Mouse (Mus musculus): ENCODE results near the gene Ranbp6. TPM values are rescaled to one million over a fixed set of nuclear protein-coding genes. Genes with fewer than 3 reads are reported as not detected.
A peak's percentile ranks its signal among the peaks of the same experiment; 100 is the strongest.

The Ranbp6 gene
- polyA plus RNA-seq, 1 experiment = 1.2 TPM

GRCm38 (mm10) chr19:29805101-29805916 lies 7.5 kb downstream of the Ranbp6 start:
- H3K79me2 ChIP-seq (ENCODE audit: control insufficient read depth, insufficient read depth) = peaks cover 49% of the 10 kb centered on the region
- peaks cover 3% of the 10 kb centered on the region for H3K36me3 ChIP-seq (ENCODE audit: control insufficient read depth, insufficient read depth)
- H3ac ChIP-seq (ENCODE audit: control insufficient read depth, insufficient read length, low read depth) = peak overlapping the region; percentile 87
- peaks cover 12% of the 10 kb centered on the region for H3K79me3 ChIP-seq (ENCODE audit: low read depth)
- H3K27me3 ChIP-seq (ENCODE audit: control insufficient read depth, insufficient read depth, insufficient read length) = no peaks in the 10 kb centered on the region
- peak overlapping the region; percentile 67 for H3K4me3 ChIP-seq (ENCODE audit: insufficient read depth, poor library complexity, severe bottlenecking)
- TF ChIP-seq USF1 (IDR thresholded peaks at IDR 0.05; ENCODE audit: low read depth) = peak; percentile 31
- TF ChIP-seq MAX (IDR thresholded peaks at IDR 0.05) = no peak

- H3ac ChIP-seq (ENCODE audit: control insufficient read depth, insufficient read length, low read depth) = no peak overlapping the region
- peaks cover 12% of the 10 kb centered on the region for H3K79me3 ChIP-seq (ENCODE audit: low read depth)
- no peaks in the 10 kb centered on the region for H3K27me3 ChIP-seq (ENCODE audit: control insufficient read depth, insufficient read depth, insufficient read length)
- H3K79me2 ChIP-seq (ENCODE audit: control insufficient read depth, insufficient read depth) = peaks cover 56% of the 10 kb centered on the region
- H3K4me3 ChIP-seq (ENCODE audit: insufficient read depth, poor library complexity, severe bottlenecking) = no peak overlapping the region
- TF ChIP-seq MYOG (IDR thresholded peaks at IDR 0.05; ENCODE audit: control insufficient read depth, extremely low read depth, insufficient read length) = no peak
- TF ChIP-seq CTCF (IDR thresholded peaks at IDR 0.05; ENCODE audit: control insufficient read depth, insufficient read depth, insufficient read length) = no peak
- no peak for TF ChIP-seq FOSL1 (IDR thresholded peaks at IDR 0.05; ENCODE audit: insufficient read depth, low read length, poor library complexity, severe bottlenecking)
- no peak for TF ChIP-seq MAX (IDR thresholded peaks at IDR 0.05)
- no peak for TF ChIP-seq USF1 (IDR thresholded peaks at IDR 0.05; ENCODE audit: low read depth)
- no peak for TF ChIP-seq CEBPB (IDR thresholded peaks at IDR 0.05; ENCODE audit: low read depth)
- no peak for TF ChIP-seq MYOD1 (IDR thresholded peaks at IDR 0.05; ENCODE audit: control insufficient read depth, insufficient read length, low read depth)
- H3K36me3 ChIP-seq (ENCODE audit: control insufficient read depth, insufficient read depth) = no peaks in the 10 kb centered on the region
Observed at GRCm38 (mm10) chr19:29803946-29804345, 8.8 kb downstream of the Ranbp6 start.

- TF ChIP-seq MAX (IDR thresholded peaks at IDR 0.05) (no peak), MYOG (IDR thresholded peaks at IDR 0.05; ENCODE audit: control insufficient read depth, extremely low read depth, insufficient read length) (no peak), CEBPB (IDR thresholded peaks at IDR 0.05; ENCODE audit: low read depth) (no peak), MYOD1 (IDR thresholded peaks at IDR 0.05; ENCODE audit: control insufficient read depth, insufficient read length, low read depth) (no peak), USF1 (IDR thresholded peaks at IDR 0.05; ENCODE audit: low read depth) (no peak)
- peaks cover 7% of the 10 kb centered on the region for H3K79me3 ChIP-seq (ENCODE audit: low read depth)
- H3K27me3 ChIP-seq (ENCODE audit: control insufficient read depth, insufficient read depth, insufficient read length) = no peaks in the 10 kb centered on the region
- no peaks in the 10 kb centered on the region for H3K36me3 ChIP-seq (ENCODE audit: control insufficient read depth, insufficient read depth)
- no peak overlapping the region for H3K4me3 ChIP-seq (ENCODE audit: insufficient read depth, poor library complexity, severe bottlenecking)
- peaks cover 42% of the 10 kb centered on the region for H3K79me2 ChIP-seq (ENCODE audit: control insufficient read depth, insufficient read depth)
- H3ac ChIP-seq (ENCODE audit: control insufficient read depth, insufficient read length, low read depth) = no peak overlapping the region
Observed at GRCm38 (mm10) chr19:29797371-29797770, 15.4 kb downstream of the Ranbp6 start.

- no peak overlapping the region for H3K4me3 ChIP-seq (ENCODE audit: insufficient read depth, poor library complexity, severe bottlenecking)
- peaks cover 6% of the 10 kb centered on the region for H3K79me2 ChIP-seq (ENCODE audit: control insufficient read depth, insufficient read depth)
- no peaks in the 10 kb centered on the region for H3K36me3 ChIP-seq (ENCODE audit: control insufficient read depth, insufficient read depth)
- H3ac ChIP-seq (ENCODE audit: control insufficient read depth, insufficient read length, low read depth) = no peak overlapping the region
- TF ChIP-seq MAX (IDR thresholded peaks at IDR 0.05) (no peak), USF1 (IDR thresholded peaks at IDR 0.05; ENCODE audit: low read depth) (no peak), MYOD1 (IDR thresholded peaks at IDR 0.05; ENCODE audit: control insufficient read depth, insufficient read length, low read depth) (no peak), CEBPB (IDR thresholded peaks at IDR 0.05; ENCODE audit: low read depth) (no peak), MYOG (IDR thresholded peaks at IDR 0.05; ENCODE audit: control insufficient read depth, extremely low read depth, insufficient read length) (no peak), FOSL1 (IDR thresholded peaks at IDR 0.05; ENCODE audit: insufficient read depth, low read length, poor library complexity, severe bottlenecking) (no peak), CTCF (IDR thresholded peaks at IDR 0.05; ENCODE audit: control insufficient read depth, insufficient read depth, insufficient read length) (no peak)
- no peaks in the 10 kb centered on the region for H3K27me3 ChIP-seq (ENCODE audit: control insufficient read depth, insufficient read depth, insufficient read length)
- H3K79me3 ChIP-seq (ENCODE audit: low read depth) = no peaks in the 10 kb centered on the region
Observed at GRCm38 (mm10) chr19:29787997-29788396, 24.8 kb downstream of the Ranbp6 start.

GRCm38 (mm10) chr19:29782914-29783313 lies 29.9 kb downstream of the Ranbp6 start:
- TF ChIP-seq MYOG (IDR thresholded peaks at IDR 0.05; ENCODE audit: control insufficient read depth, extremely low read depth, insufficient read length) = no peak
- no peak for TF ChIP-seq MYOD1 (IDR thresholded peaks at IDR 0.05; ENCODE audit: control insufficient read depth, insufficient read length, low read depth)
- no peak for TF ChIP-seq CEBPB (IDR thresholded peaks at IDR 0.05; ENCODE audit: low read depth)
- TF ChIP-seq CTCF (IDR thresholded peaks at IDR 0.05; ENCODE audit: control insufficient read depth, insufficient read depth, insufficient read length) = no peak
- no peak for TF ChIP-seq FOSL1 (IDR thresholded peaks at IDR 0.05; ENCODE audit: insufficient read depth, low read length, poor library complexity, severe bottlenecking)
- TF ChIP-seq USF1 (IDR thresholded peaks at IDR 0.05; ENCODE audit: low read depth) = no peak
- no peak for TF ChIP-seq MAX (IDR thresholded peaks at IDR 0.05)
- Histone ChIP-seq H3K4me3 (ENCODE audit: insufficient read depth, poor library complexity, severe bottlenecking) (no peak overlapping the region), H3ac (ENCODE audit: control insufficient read depth, insufficient read length, low read depth) (no peak overlapping the region)

More at GRCm38 (mm10) chr19:29782914-29783313, 29.9 kb downstream of the Ranbp6 start:
- no peaks in the 10 kb centered on the region for H3K79me2 ChIP-seq (ENCODE audit: control insufficient read depth, insufficient read depth)
- H3K36me3 ChIP-seq (ENCODE audit: control insufficient read depth, insufficient read depth) = no peaks in the 10 kb centered on the region
- no peaks in the 10 kb centered on the region for H3K79me3 ChIP-seq (ENCODE audit: low read depth)
- no peaks in the 10 kb centered on the region for H3K27me3 ChIP-seq (ENCODE audit: control insufficient read depth, insufficient read depth, insufficient read length)

Other genes with a start within 250 kb of the Ranbp6 start
- 8.8 TPM for gene Ermp1, start 164.6 kb downstream of the Ranbp6 start, polyA plus RNA-seq (2012; fragmentation: generic; extraction: Trizol)
- not detected for gene Mlana, start 115.2 kb downstream of the Ranbp6 start, polyA plus RNA-seq (2012; fragmentation: generic; extraction: Trizol)
- 2.3 TPM for gene 9930021J03Rik, start 7.0 kb downstream of the Ranbp6 start, polyA plus RNA-seq (2012; fragmentation: generic; extraction: Trizol)
- gene Il33, start 112.1 kb upstream of the Ranbp6 start, polyA plus RNA-seq (2012; fragmentation: generic; extraction: Trizol) = 1.2 TPM
- not detected for gene Trpd52l3, start 190.8 kb upstream of the Ranbp6 start, polyA plus RNA-seq (2012; fragmentation: generic; extraction: Trizol)
- 23.4 TPM for gene Uhrf2, start 217.5 kb upstream of the Ranbp6 start, polyA plus RNA-seq (2012; fragmentation: generic; extraction: Trizol)

Data from C2C12 (cell line).